Mouse (Mus musculus) testis, adult 2 months (tissue): ENCODE data around the gene Tcf20. TPM values are rescaled to one million over a fixed set of nuclear protein-coding genes. Genes with fewer than 3 reads are reported as not detected.

ENCODE experiments used
- H3K27ac ChIP-seq: fragments of 200-500 bp; 2 replicates; pipeline ENCODE4 v1.5.1; 2012; ENCODE audit warnings: low read depth, low read length; ENCODE audit not compliant: control insufficient read depth, insufficient read depth
- H3K27me3 ChIP-seq: fragments of 200-500 bp; 2 replicates; pipeline ENCODE4 v1.6.1; 2012; ENCODE audit warnings: mild to moderate bottlenecking, low read length, moderate library complexity; ENCODE audit not compliant: control insufficient read depth, insufficient read depth
- H3K36me3 ChIP-seq: fragments of 200-500 bp; 2 replicates; pipeline ENCODE4 v1.6.1; 2012; ENCODE audit warnings: mild to moderate bottlenecking, low read length; ENCODE audit not compliant: control insufficient read depth, insufficient read depth
- H3K4me1 ChIP-seq: fragments of 200-500 bp; 2 replicates; pipeline ENCODE4 v1.6.1; 2012; ENCODE audit warnings: low read length; ENCODE audit not compliant: control insufficient read depth, insufficient read depth
- H3K4me3 ChIP-seq: fragments of 200-500 bp; 2 replicates; pipeline ENCODE4 v1.5.1; 2012; ENCODE audit warnings: low read depth, mild to moderate bottlenecking, low read length, moderate library complexity, mixed read lengths; ENCODE audit not compliant: control insufficient read depth
- POLR2A ChIP-seq: fragments of 200-500 bp; IDR thresholded peaks from 2 replicates; pipeline ENCODE4 v1.6.1; 2012; ENCODE audit warnings: low read depth, mild to moderate bottlenecking, inconsistent platforms, low read length, moderate library complexity; ENCODE audit not compliant: control insufficient read depth
- polyA plus RNA-seq: library from polyadenylated mRNA; depleted of rRNA; stranded (reverse); fragments of >200 nt; gene quantifications from 2 replicates; pipeline ENCODE4 v1.2.3, GENCODE M21; 2012; rRNA removed

The Tcf20 gene
- polyA plus RNA-seq, 1 experiment: 26.0 TPM

GRCm38 (mm10) chr15:82763631-82764420 lies 223.8 kb downstream of the Tcf20 start, which contains the start of gene Cyp2d40:
Gene Cyp2d40 (minus strand): TSS chr15:82764183.
- no peak for TF ChIP-seq POLR2A
- Histone ChIP-seq H3K4me1 (no peaks in the 10 kb centered on the region), H3K27me3 (no peaks in the 10 kb centered on the region), H3K27ac (no peak within 1 kb of the TSS), H3K4me3 (no peak within 1 kb of the TSS), H3K36me3 (no peaks in the 10 kb centered on the region)

Other genes with a start within 250 kb of the Tcf20 start
- gene Cyp2d40, start 223.7 kb downstream of the Tcf20 start, polyA plus RNA-seq: not detected in 2 replicates
- 28.8 and 33.4 TPM in 2 replicates for gene Cyp2d26, start 193.6 kb downstream of the Tcf20 start, polyA plus RNA-seq
- 1.3 and 1.5 TPM in 2 replicates for gene Nfam1, start 45.4 kb upstream of the Tcf20 start, polyA plus RNA-seq
- gene Serhl, start 101.6 kb upstream of the Tcf20 start, polyA plus RNA-seq: 34.3 and 37.5 TPM in 2 replicates
- gene Rrp7a, start 134.9 kb upstream of the Tcf20 start, polyA plus RNA-seq: 109 and 137 TPM in 2 replicates
- 45.2 TPM in 2 replicates for gene Poldip3, start 161.5 kb upstream of the Tcf20 start, polyA plus RNA-seq
- gene Cyb5r3, start 184.7 kb upstream of the Tcf20 start, polyA plus RNA-seq: 53.1 and 64.0 TPM in 2 replicates